Mouse (Mus musculus): ENCODE results near the gene Tpx2.

- TF ChIP-seq TCF3 (IDR thresholded peaks at IDR 0.05; ENCODE audit: insufficient read length, low read depth) (no peak), POLR2A (IDR thresholded peaks at IDR 0.05; ENCODE audit: insufficient read length, low read depth) (no peak)
Observed at GRCm38 (mm10) chr2:152859501-152859900, 11.7 kb downstream of the Tpx2 start.

Measured in myocyte (in vitro differentiated cells).